Mouse (Mus musculus): ENCODE data around the gene Smpd4. TPM values are rescaled to one million over a fixed set of nuclear protein-coding genes. Genes with fewer than 3 reads are reported as not detected.

Gene Smpd4
- polyA plus RNA-seq, 1 experiment from 2014 or later = 21.2 TPM

DNA sequence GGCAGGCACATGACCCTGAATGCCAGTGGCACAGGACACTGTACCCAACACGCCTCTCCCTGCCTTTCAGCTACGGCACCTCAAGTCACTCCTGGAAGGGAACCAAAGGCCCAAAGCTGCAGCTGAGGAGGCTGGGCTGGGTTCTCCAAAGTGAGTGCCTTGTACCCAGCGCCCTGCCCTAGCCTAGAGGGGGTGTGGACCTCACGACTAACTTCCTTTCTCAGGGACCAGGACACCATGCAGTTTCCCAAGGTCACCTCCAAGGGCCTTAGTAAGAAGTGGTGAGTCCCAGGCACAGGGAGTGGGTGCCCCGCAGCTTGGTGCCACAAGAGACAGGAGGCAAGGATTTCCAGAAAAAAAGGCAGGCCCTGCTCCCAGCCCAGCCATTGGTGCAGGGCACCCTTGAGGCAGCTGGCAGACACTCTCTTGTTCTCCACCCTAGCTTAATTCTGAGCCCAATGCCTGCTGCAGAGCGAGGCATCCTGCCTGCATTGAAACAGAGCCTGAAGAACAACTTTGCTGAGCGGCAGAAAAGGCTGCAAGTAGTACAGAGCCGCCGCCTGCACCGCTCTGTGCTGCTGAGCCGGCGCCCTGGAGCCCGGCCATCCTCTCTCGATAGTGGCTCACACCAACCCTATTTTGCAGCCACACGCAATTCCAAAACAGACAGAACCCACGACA, 30.9 kb downstream of the Smpd4 start:
- Histone ChIP-seq H3K4me3 (replicated peaks; ENCODE audit: low read depth, low read length) (no peak overlapping the region), H3K36me3 (ENCODE audit: insufficient read depth, low read length) (peaks cover 34% of the 10 kb centered on the region), H3K9me3 (replicated peaks; ENCODE audit: low read length) (no peaks in the 10 kb centered on the region), H3K4me2 (ENCODE audit: low read length) (no peak overlapping the region), H3K9ac (ENCODE audit: low read depth, low read length) (no peak overlapping the region), H3K27ac (no peak overlapping the region), H3K27me3 (ENCODE audit: insufficient read depth, low read length) (no peaks in the 10 kb centered on the region), H3K4me1 (replicated peaks; ENCODE audit: insufficient read depth, low read length) (peaks cover 8% of the 10 kb centered on the region)
- WGBS = 87% methylated on average over 16 of the region's 16 CpGs
- ATAC-seq (replicated peaks; ENCODE audit: low FRiP score, low read depth) (no peak), DNase-seq (ENCODE audit: low spot score) (no peak)
- TF ChIP-seq CTCF (IDR thresholded peaks at IDR 0.05; ENCODE audit: low read depth) = no peak

GRCm38 (mm10) chr16:17650711-17651110, 31.6 kb downstream of the Smpd4 start:
- H3K27me3 ChIP-seq (ENCODE audit: insufficient read depth, low read length) = no peaks in the 10 kb centered on the region
- H3K27ac ChIP-seq = no peak overlapping the region
- H3K4me2 ChIP-seq (ENCODE audit: low read length) = no peak overlapping the region
- 85% methylated on average over 1 of the region's 1 CpGs for WGBS
- no peak for TF ChIP-seq CTCF (IDR thresholded peaks at IDR 0.05; ENCODE audit: low read depth)
- no peak overlapping the region for H3K9ac ChIP-seq (ENCODE audit: low read depth, low read length)
- H3K9me3 ChIP-seq (replicated peaks; ENCODE audit: low read length) = no peaks in the 10 kb centered on the region
- no peak for ATAC-seq (replicated peaks; ENCODE audit: low FRiP score, low read depth)
- no peak for DNase-seq (ENCODE audit: low spot score)
- no peak overlapping the region for H3K4me3 ChIP-seq (replicated peaks; ENCODE audit: low read depth, low read length)
- H3K4me1 ChIP-seq (replicated peaks; ENCODE audit: insufficient read depth, low read length) = peaks cover 8% of the 10 kb centered on the region
- peaks cover 41% of the 10 kb centered on the region for H3K36me3 ChIP-seq (ENCODE audit: insufficient read depth, low read length)

DNA sequence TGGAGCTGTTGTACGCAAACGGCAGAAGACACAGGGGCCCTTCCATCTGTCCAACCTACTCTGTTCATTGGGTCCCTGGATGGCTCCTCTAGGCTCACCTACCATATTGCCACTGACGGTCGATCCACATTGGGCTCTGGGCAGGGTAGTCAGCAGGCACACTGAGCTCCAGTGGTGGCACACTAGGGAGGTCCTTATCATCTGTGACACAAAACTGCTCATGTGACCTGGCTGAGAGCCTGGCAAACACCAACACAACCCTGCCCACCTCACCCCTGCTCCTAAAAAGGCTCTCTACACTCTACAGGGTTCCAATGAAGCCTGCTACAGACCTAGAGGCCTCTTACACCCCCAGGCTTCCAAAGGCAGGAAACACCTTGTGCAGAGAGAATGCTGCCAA, 33.5 kb downstream of the Smpd4 start:
- Histone ChIP-seq H3K27me3 (ENCODE audit: insufficient read depth, low read length) (no peaks in the 10 kb centered on the region), H3K9me3 (replicated peaks; ENCODE audit: low read length) (no peaks in the 10 kb centered on the region), H3K4me3 (replicated peaks; ENCODE audit: low read depth, low read length) (no peak overlapping the region), H3K4me1 (replicated peaks; ENCODE audit: insufficient read depth, low read length) (no peaks in the 10 kb centered on the region), H3K27ac (no peak overlapping the region), H3K9ac (ENCODE audit: low read depth, low read length) (no peak overlapping the region), H3K4me2 (ENCODE audit: low read length) (no peak overlapping the region), H3K36me3 (ENCODE audit: insufficient read depth, low read length) (peaks cover 41% of the 10 kb centered on the region)
- DNase-seq (ENCODE audit: low spot score) = no peak
- ATAC-seq (replicated peaks; ENCODE audit: low FRiP score, low read depth) = no peak
- 91% methylated on average over 4 of the region's 4 CpGs for WGBS
- TF ChIP-seq CTCF (IDR thresholded peaks at IDR 0.05; ENCODE audit: low read depth) = no peak

GRCm38 (mm10) chr16:17653601-17654000, 34.4 kb downstream of the Smpd4 start:
- no peak overlapping the region for H3K4me3 ChIP-seq (replicated peaks; ENCODE audit: low read depth, low read length)
- H3K27me3 ChIP-seq (ENCODE audit: insufficient read depth, low read length) = no peaks in the 10 kb centered on the region
- no peak overlapping the region for H3K4me2 ChIP-seq (ENCODE audit: low read length)
- no peak for DNase-seq (ENCODE audit: low spot score)
- no peak overlapping the region for H3K27ac ChIP-seq
- peaks cover 49% of the 10 kb centered on the region for H3K36me3 ChIP-seq (ENCODE audit: insufficient read depth, low read length)
- no peaks in the 10 kb centered on the region for H3K4me1 ChIP-seq (replicated peaks; ENCODE audit: insufficient read depth, low read length)
- TF ChIP-seq CTCF (IDR thresholded peaks at IDR 0.05; ENCODE audit: low read depth) = no peak
- 95% methylated on average over 5 of the region's 5 CpGs for WGBS
- H3K9ac ChIP-seq (ENCODE audit: low read depth, low read length) = no peak overlapping the region
- H3K9me3 ChIP-seq (replicated peaks; ENCODE audit: low read length) = no peaks in the 10 kb centered on the region
- no peak for ATAC-seq (replicated peaks; ENCODE audit: low FRiP score, low read depth)

GRCm38 (mm10) chr16:17654188-17654795, 35.1 kb downstream of the Smpd4 start:
- ATAC-seq (replicated peaks; ENCODE audit: low FRiP score, low read depth) (no peak), DNase-seq (ENCODE audit: low spot score) (no peak)
- Histone ChIP-seq H3K9ac (ENCODE audit: low read depth, low read length) (no peak overlapping the region), H3K27ac (no peak overlapping the region), H3K9me3 (replicated peaks; ENCODE audit: low read length) (no peaks in the 10 kb centered on the region), H3K4me1 (replicated peaks; ENCODE audit: insufficient read depth, low read length) (no peaks in the 10 kb centered on the region), H3K4me3 (replicated peaks; ENCODE audit: low read depth, low read length) (no peak overlapping the region), H3K4me2 (ENCODE audit: low read length) (no peak overlapping the region), H3K36me3 (ENCODE audit: insufficient read depth, low read length) (peaks cover 45% of the 10 kb centered on the region), H3K27me3 (ENCODE audit: insufficient read depth, low read length) (no peaks in the 10 kb centered on the region)
- TF ChIP-seq CTCF (IDR thresholded peaks at IDR 0.05; ENCODE audit: low read depth) = no peak
- WGBS = 88% methylated on average over 4 of the region's 4 CpGs

- Histone ChIP-seq H3K27ac (no peak overlapping the region), H3K27me3 (ENCODE audit: insufficient read depth, low read length) (no peaks in the 10 kb centered on the region), H3K36me3 (ENCODE audit: insufficient read depth, low read length) (peaks cover 52% of the 10 kb centered on the region), H3K9me3 (replicated peaks; ENCODE audit: low read length) (no peaks in the 10 kb centered on the region), H3K9ac (ENCODE audit: low read depth, low read length) (no peak overlapping the region), H3K4me1 (replicated peaks; ENCODE audit: insufficient read depth, low read length) (no peaks in the 10 kb centered on the region), H3K4me2 (ENCODE audit: low read length) (no peak overlapping the region), H3K4me3 (replicated peaks; ENCODE audit: low read depth, low read length) (no peak overlapping the region)
- no peak for ATAC-seq (replicated peaks; ENCODE audit: low FRiP score, low read depth)
- no peak for DNase-seq (ENCODE audit: low spot score)
- WGBS = 83% methylated on average over 5 of the region's 5 CpGs
- TF ChIP-seq CTCF (IDR thresholded peaks at IDR 0.05; ENCODE audit: low read depth) = no peak
These were observed 37.2 kb downstream of the Smpd4 start for GRCm38 (mm10) chr16:17656212-17656871.
